Mouse (Mus musculus): ENCODE data around the gene Slc25a13. TPM values are rescaled to one million over a fixed set of nuclear protein-coding genes. Genes with fewer than 3 reads are reported as not detected.

Gene Slc25a13
- total and polyA plus RNA-seq, 3 experiments, result 15.6 to 16.7 TPM; not detected in 1

- TF ChIP-seq CTCF (IDR thresholded peaks at IDR 0.05 in 2 of 3, conservative IDR thresholded peaks at IDR 0.05 in 1 of 3; ENCODE audit: control insufficient read depth in 1 of 3, insufficient read depth in 1 of 3, low read depth in 2 of 3, low read length in 3 of 3, poor library complexity in 1 of 3, severe bottlenecking in 1 of 3) (no peak), CHD1 (IDR thresholded peaks at IDR 0.05; ENCODE audit: low read depth, low read length) (no peak), CHD2 (IDR thresholded peaks at IDR 0.05; ENCODE audit: low read length) (no peak), POLR2AphosphoS5 (IDR thresholded peaks at IDR 0.05; ENCODE audit: borderline replicate concordance, low read depth, low read length) (no peak)
- H3K4me3 ChIP-seq (ENCODE audit: control insufficient read depth in 1 of 2, insufficient read depth in 1 of 2, low read depth in 2 of 2, low read length in 2 of 2), result no peak overlapping the region
- H3K9ac ChIP-seq (ENCODE audit: control insufficient read depth, low read depth, low read length, poor library complexity, severe bottlenecking), result no peak overlapping the region
- H3K9me3 ChIP-seq (replicated peaks; ENCODE audit: insufficient read depth, low read length), result no peaks in the 10 kb centered on the region
- no peaks in the 10 kb centered on the region for H3K4me1 ChIP-seq (ENCODE audit: control insufficient read depth in 1 of 2, insufficient read depth in 2 of 2, low read length in 2 of 2)
- H3K79me2 ChIP-seq (ENCODE audit: control insufficient read depth, insufficient read depth, low read length, poor library complexity), result no peaks in the 10 kb centered on the region
- H3K27ac ChIP-seq (ENCODE audit: control insufficient read depth, low read depth, low read length), result no peak overlapping the region
- no peaks in the 10 kb centered on the region for H3K36me3 ChIP-seq (ENCODE audit: control insufficient read depth in 1 of 2, insufficient read depth in 2 of 2, low read length in 2 of 2)
- DNase-seq (ENCODE audit: low read depth, low spot score), result no peak
- no peaks in the 10 kb centered on the region for H3K27me3 ChIP-seq (ENCODE audit: control insufficient read depth in 1 of 2, insufficient read depth in 2 of 2, low read length in 2 of 2)
These were observed 28.0 kb downstream of the Slc25a13 start for GRCm38 (mm10) chr6:6188970-6189369.

GRCm38 (mm10) chr6:6186468-6186867 lies 30.5 kb downstream of the Slc25a13 start:
- Histone ChIP-seq H3K27ac (ENCODE audit: control insufficient read depth, low read depth, low read length) (no peak overlapping the region), H3K27me3 (ENCODE audit: control insufficient read depth in 1 of 2, insufficient read depth in 2 of 2, low read length in 2 of 2) (no peaks in the 10 kb centered on the region), H3K79me2 (ENCODE audit: control insufficient read depth, insufficient read depth, low read length, poor library complexity) (no peaks in the 10 kb centered on the region), H3K36me3 (ENCODE audit: control insufficient read depth in 1 of 2, insufficient read depth in 2 of 2, low read length in 2 of 2) (no peaks in the 10 kb centered on the region), H3K4me1 (ENCODE audit: control insufficient read depth in 1 of 2, insufficient read depth in 2 of 2, low read length in 2 of 2) (no peaks in the 10 kb centered on the region), H3K9ac (ENCODE audit: control insufficient read depth, low read depth, low read length, poor library complexity, severe bottlenecking) (no peak overlapping the region), H3K9me3 (replicated peaks; ENCODE audit: insufficient read depth, low read length) (no peaks in the 10 kb centered on the region), H3K4me3 (ENCODE audit: control insufficient read depth in 1 of 2, insufficient read depth in 1 of 2, low read depth in 2 of 2, low read length in 2 of 2) (no peak overlapping the region)
- TF ChIP-seq SIN3A (IDR thresholded peaks at IDR 0.05; ENCODE audit: low read length) (no peak), SMC3 (IDR thresholded peaks at IDR 0.05; ENCODE audit: low read depth, low read length) (no peak), E2F4 (IDR thresholded peaks at IDR 0.05; ENCODE audit: borderline replicate concordance, low read depth, low read length) (no peak), RAD21 (IDR thresholded peaks at IDR 0.05; ENCODE audit: low read depth, low read length) (no peak), ZMIZ1 (IDR thresholded peaks at IDR 0.05; ENCODE audit: low read depth, low read length) (no peak)
- DNase-seq (ENCODE audit: low read depth, low spot score), result no peak

- Histone ChIP-seq H3K27me3 (ENCODE audit: control insufficient read depth in 1 of 2, insufficient read depth in 2 of 2, low read length in 2 of 2) (no peaks in the 10 kb centered on the region), H3K9me3 (replicated peaks; ENCODE audit: insufficient read depth, low read length) (no peaks in the 10 kb centered on the region), H3K9ac (ENCODE audit: control insufficient read depth, low read depth, low read length, poor library complexity, severe bottlenecking) (no peak overlapping the region), H3K27ac (ENCODE audit: control insufficient read depth, low read depth, low read length) (no peak overlapping the region), H3K4me1 (ENCODE audit: control insufficient read depth in 1 of 2, insufficient read depth in 2 of 2, low read length in 2 of 2) (no peaks in the 10 kb centered on the region), H3K36me3 (ENCODE audit: control insufficient read depth in 1 of 2, insufficient read depth in 2 of 2, low read length in 2 of 2) (no peaks in the 10 kb centered on the region), H3K79me2 (ENCODE audit: control insufficient read depth, insufficient read depth, low read length, poor library complexity) (no peaks in the 10 kb centered on the region), H3K4me3 (ENCODE audit: control insufficient read depth in 1 of 2, insufficient read depth in 1 of 2, low read depth in 2 of 2, low read length in 2 of 2) (no peak overlapping the region)
- TF ChIP-seq E2F4 (IDR thresholded peaks at IDR 0.05; ENCODE audit: borderline replicate concordance, low read depth, low read length) (no peak), RCOR1 (IDR thresholded peaks at IDR 0.05; ENCODE audit: low read depth, low read length) (no peak)
- no peak for DNase-seq (ENCODE audit: low read depth, low spot score)
These were observed 31.3 kb downstream of the Slc25a13 start for GRCm38 (mm10) chr6:6185735-6186068.
